Mouse (Mus musculus): ENCODE results near the gene Txndc12. TPM values are rescaled to one million over a fixed set of nuclear protein-coding genes. Genes with fewer than 3 reads are reported as not detected.

The Txndc12 gene
- polyA plus RNA-seq, 1 experiment = 46.4 TPM

DNA sequence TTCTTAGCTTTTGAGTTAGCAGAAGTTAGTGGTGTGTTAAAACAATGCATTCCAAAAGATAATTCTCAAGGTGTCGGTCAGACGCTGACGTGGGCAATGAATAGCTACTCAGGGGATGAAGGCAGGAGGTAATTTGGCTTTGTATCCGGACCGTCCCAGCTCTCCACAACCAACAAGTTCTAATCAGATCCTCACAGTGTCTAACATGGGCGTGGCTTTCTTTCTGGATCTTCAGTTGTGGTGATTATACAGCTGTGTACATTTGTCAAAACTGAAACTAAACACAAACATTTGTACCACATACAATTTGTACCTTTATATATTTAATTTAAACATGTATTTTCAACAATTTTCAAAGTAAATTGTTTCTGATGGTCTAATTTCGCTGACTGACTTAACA lies 32.4 kb downstream of the Txndc12 start:
- no peak overlapping the region for H3ac ChIP-seq (ENCODE audit: control insufficient read depth, insufficient read length)
- H3K4me2 ChIP-seq (ENCODE audit: low read depth) = no peak overlapping the region
- H3K79me2 ChIP-seq (ENCODE audit: control insufficient read depth, insufficient read depth) = no peaks in the 10 kb centered on the region
- H3K27me3 ChIP-seq (ENCODE audit: control insufficient read depth, insufficient read depth, insufficient read length) = no peaks in the 10 kb centered on the region
- H3K36me3 ChIP-seq (ENCODE audit: control insufficient read depth, insufficient read depth) = no peaks in the 10 kb centered on the region
- H3K4me3 ChIP-seq = no peak overlapping the region
- TF ChIP-seq E2F4 (IDR thresholded peaks at IDR 0.05; ENCODE audit: insufficient read depth) (no peak), SRF (IDR thresholded peaks at IDR 0.05; ENCODE audit: control insufficient read depth, insufficient read length, low read depth) (no peak), TCF12 (IDR thresholded peaks at IDR 0.05; ENCODE audit: insufficient read depth, poor library complexity, severe bottlenecking) (no peak), CEBPB (IDR thresholded peaks at IDR 0.05; ENCODE audit: insufficient read depth, poor library complexity, severe bottlenecking) (no peak), POLR2AphosphoS2 (IDR thresholded peaks at IDR 0.05; ENCODE audit: insufficient read length, low read depth) (no peak), MYOG (IDR thresholded peaks at IDR 0.05; ENCODE audit: control insufficient read depth in 1 of 3, insufficient read depth in 1 of 3, insufficient read length in 2 of 3, low read depth in 2 of 3) (no peak), MYOD1 (IDR thresholded peaks at IDR 0.05; ENCODE audit: control insufficient read depth in 1 of 3, insufficient read length in 2 of 3, low read depth in 2 of 3) (no peak), MAX (IDR thresholded peaks at IDR 0.05; ENCODE audit: low read depth) (no peak), TCF3 (IDR thresholded peaks at IDR 0.05; ENCODE audit: insufficient read length, low read depth) (no peak), REST (IDR thresholded peaks at IDR 0.05; ENCODE audit: insufficient read depth, insufficient read length) (no peak), USF1 (IDR thresholded peaks at IDR 0.05; ENCODE audit: low read depth) (no peak), POLR2A (IDR thresholded peaks at IDR 0.05; ENCODE audit: insufficient read length, low read depth) (no peak)

- Histone ChIP-seq H3K4me2 (ENCODE audit: low read depth) (no peak overlapping the region), H3K4me3 (no peak overlapping the region), H3K36me3 (ENCODE audit: control insufficient read depth, insufficient read depth) (no peaks in the 10 kb centered on the region), H3K79me2 (ENCODE audit: control insufficient read depth, insufficient read depth) (no peaks in the 10 kb centered on the region), H3K27me3 (ENCODE audit: control insufficient read depth, insufficient read depth, insufficient read length) (no peaks in the 10 kb centered on the region), H3ac (ENCODE audit: control insufficient read depth, insufficient read length) (no peak overlapping the region)
- no peak for TF ChIP-seq E2F4 (IDR thresholded peaks at IDR 0.05; ENCODE audit: insufficient read depth)
These were observed 35.5 kb downstream of the Txndc12 start for GRCm38 (mm10) chr4:108869730-108870374.

DNA sequence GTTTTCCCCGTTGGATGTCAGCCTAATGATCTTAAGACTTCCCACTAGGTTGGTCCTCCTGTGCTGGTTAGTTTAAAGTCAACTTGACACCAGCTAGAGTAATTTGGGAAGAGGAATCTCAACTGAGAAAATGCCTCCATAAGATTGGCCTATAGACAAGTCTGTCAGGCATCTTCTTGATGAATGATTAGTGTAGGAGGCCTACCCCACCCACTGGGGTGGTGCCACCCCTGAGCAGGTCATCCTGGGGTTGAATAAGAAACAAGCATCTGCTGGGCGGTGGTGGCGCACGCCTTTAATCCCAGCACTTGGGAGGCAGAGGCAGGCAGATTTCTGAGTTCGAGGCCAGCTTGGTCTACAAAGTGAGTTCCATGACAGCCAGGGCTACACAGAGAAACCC lies 39.3 kb downstream of the Txndc12 start:
- Histone ChIP-seq H3ac (ENCODE audit: control insufficient read depth, insufficient read length) (no peak overlapping the region), H3K27me3 (ENCODE audit: control insufficient read depth, insufficient read depth, insufficient read length) (no peaks in the 10 kb centered on the region), H3K36me3 (ENCODE audit: control insufficient read depth, insufficient read depth) (no peaks in the 10 kb centered on the region), H3K79me2 (ENCODE audit: control insufficient read depth, insufficient read depth) (no peaks in the 10 kb centered on the region), H3K4me2 (ENCODE audit: low read depth) (no peak overlapping the region), H3K4me3 (no peak overlapping the region)
- TF ChIP-seq MYOG (IDR thresholded peaks at IDR 0.05; ENCODE audit: control insufficient read depth in 1 of 3, insufficient read depth in 1 of 3, insufficient read length in 2 of 3, low read depth in 2 of 3) (no peak), MAX (IDR thresholded peaks at IDR 0.05; ENCODE audit: low read depth) (no peak), SRF (IDR thresholded peaks at IDR 0.05; ENCODE audit: control insufficient read depth, insufficient read length, low read depth) (no peak), REST (IDR thresholded peaks at IDR 0.05; ENCODE audit: insufficient read depth, insufficient read length) (no peak), CEBPB (IDR thresholded peaks at IDR 0.05; ENCODE audit: insufficient read depth, poor library complexity, severe bottlenecking) (no peak), E2F4 (IDR thresholded peaks at IDR 0.05; ENCODE audit: insufficient read depth) (no peak), POLR2AphosphoS2 (IDR thresholded peaks at IDR 0.05; ENCODE audit: insufficient read length, low read depth) (no peak), POLR2A (IDR thresholded peaks at IDR 0.05; ENCODE audit: insufficient read length, low read depth) (no peak), MYOD1 (IDR thresholded peaks at IDR 0.05; ENCODE audit: control insufficient read depth in 1 of 3, insufficient read length in 2 of 3, low read depth in 2 of 3) (no peak), USF1 (IDR thresholded peaks at IDR 0.05; ENCODE audit: low read depth) (no peak), TCF3 (IDR thresholded peaks at IDR 0.05; ENCODE audit: insufficient read length, low read depth) (no peak), TCF12 (IDR thresholded peaks at IDR 0.05; ENCODE audit: insufficient read depth, poor library complexity, severe bottlenecking) (no peak)

GRCm38 (mm10) chr4:108877901-108878300 lies 43.5 kb downstream of the Txndc12 start:
- Histone ChIP-seq H3K36me3 (ENCODE audit: control insufficient read depth, insufficient read depth) (no peaks in the 10 kb centered on the region), H3K27me3 (ENCODE audit: control insufficient read depth, insufficient read depth, insufficient read length) (no peaks in the 10 kb centered on the region), H3K4me3 (no peak overlapping the region), H3K4me2 (ENCODE audit: low read depth) (no peak overlapping the region), H3K79me2 (ENCODE audit: control insufficient read depth, insufficient read depth) (no peaks in the 10 kb centered on the region), H3ac (ENCODE audit: control insufficient read depth, insufficient read length) (no peak overlapping the region)
- no peak for TF ChIP-seq TCF12 (IDR thresholded peaks at IDR 0.05; ENCODE audit: insufficient read depth, poor library complexity, severe bottlenecking)
- no peak for TF ChIP-seq POLR2A (IDR thresholded peaks at IDR 0.05; ENCODE audit: insufficient read length, low read depth)
- TF ChIP-seq E2F4 (IDR thresholded peaks at IDR 0.05; ENCODE audit: insufficient read depth) = no peak
- TF ChIP-seq MAX (IDR thresholded peaks at IDR 0.05; ENCODE audit: low read depth) = no peak
- no peak for TF ChIP-seq MYOG (IDR thresholded peaks at IDR 0.05; ENCODE audit: control insufficient read depth in 1 of 3, insufficient read depth in 1 of 3, insufficient read length in 2 of 3, low read depth in 2 of 3)
- no peak for TF ChIP-seq CEBPB (IDR thresholded peaks at IDR 0.05; ENCODE audit: insufficient read depth, poor library complexity, severe bottlenecking)
- no peak for TF ChIP-seq SRF (IDR thresholded peaks at IDR 0.05; ENCODE audit: control insufficient read depth, insufficient read length, low read depth)
- no peak for TF ChIP-seq USF1 (IDR thresholded peaks at IDR 0.05; ENCODE audit: low read depth)
- no peak for TF ChIP-seq REST (IDR thresholded peaks at IDR 0.05; ENCODE audit: insufficient read depth, insufficient read length)
- TF ChIP-seq TCF3 (IDR thresholded peaks at IDR 0.05; ENCODE audit: insufficient read length, low read depth) = no peak
- TF ChIP-seq MYOD1 (IDR thresholded peaks at IDR 0.05; ENCODE audit: control insufficient read depth in 1 of 3, insufficient read length in 2 of 3, low read depth in 2 of 3) = no peak
- no peak for TF ChIP-seq POLR2AphosphoS2 (IDR thresholded peaks at IDR 0.05; ENCODE audit: insufficient read length, low read depth)

Measured in myocyte (in vitro differentiated cells).